Mouse (Mus musculus) thymus, postnatal 0 days (tissue): ENCODE measurements around the gene Wdfy1. TPM values are rescaled to one million over a fixed set of nuclear protein-coding genes. Genes with fewer than 3 reads are reported as not detected.

Experiments
- DNase-seq: peaks from one replicate; pipeline ENCODE4 v3.0.0-alpha.2; 2015; ENCODE audit warnings: low spot score
- polyA plus RNA-seq: library from polyadenylated mRNA; unstranded; fragments of >200 nt; fragmentation: Nextera tagmentation; extraction: Ambion mirVana; gene quantifications from 2 replicates; pipeline ENCODE4 v1.2.1, GENCODE M21; 2015

Gene Wdfy1
- polyA plus RNA-seq, 1 experiment from 2014 or later, result 18.5 TPM

DNA sequence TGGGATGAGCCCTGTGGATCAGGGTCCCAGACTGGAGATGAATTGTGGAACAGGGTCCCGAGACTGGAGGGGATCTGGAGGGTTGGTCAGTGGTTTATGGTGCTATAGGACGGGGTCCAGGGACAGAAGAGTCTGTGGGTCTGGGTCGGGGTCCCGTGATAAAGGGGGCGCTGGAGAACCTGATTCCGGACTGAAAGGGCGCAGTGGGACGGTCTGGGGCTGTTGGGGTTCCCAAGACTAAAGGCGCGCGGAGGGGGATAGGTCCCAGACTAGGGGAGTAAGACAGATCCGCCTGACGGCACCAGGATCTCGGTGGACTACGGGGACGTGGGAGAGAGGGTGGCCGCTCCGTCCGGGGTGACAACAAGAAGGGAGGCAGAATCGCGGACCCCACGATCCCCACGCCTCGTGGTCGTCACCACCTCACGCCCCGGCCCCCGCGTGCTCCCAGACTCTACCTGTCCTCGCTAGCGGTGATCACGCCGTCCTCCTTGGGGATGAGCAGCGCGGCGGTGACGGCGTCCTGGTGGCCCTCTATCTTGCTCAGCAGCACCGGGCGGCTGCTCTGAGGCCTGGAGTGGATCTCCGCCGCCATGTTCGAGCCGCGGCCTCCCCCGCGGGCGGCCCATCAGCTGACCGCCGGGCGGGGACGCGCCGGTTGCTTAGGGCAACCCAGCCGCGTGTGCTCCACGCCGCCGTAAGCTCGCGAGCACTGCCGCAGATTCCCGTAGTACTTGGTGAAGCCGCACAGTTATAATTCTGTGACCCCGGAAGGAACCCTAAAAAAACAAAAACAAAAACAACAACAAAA is 14.6 kb downstream of the Wdfy1 start:
- peak; percentile 73 for DNase-seq

DNA sequence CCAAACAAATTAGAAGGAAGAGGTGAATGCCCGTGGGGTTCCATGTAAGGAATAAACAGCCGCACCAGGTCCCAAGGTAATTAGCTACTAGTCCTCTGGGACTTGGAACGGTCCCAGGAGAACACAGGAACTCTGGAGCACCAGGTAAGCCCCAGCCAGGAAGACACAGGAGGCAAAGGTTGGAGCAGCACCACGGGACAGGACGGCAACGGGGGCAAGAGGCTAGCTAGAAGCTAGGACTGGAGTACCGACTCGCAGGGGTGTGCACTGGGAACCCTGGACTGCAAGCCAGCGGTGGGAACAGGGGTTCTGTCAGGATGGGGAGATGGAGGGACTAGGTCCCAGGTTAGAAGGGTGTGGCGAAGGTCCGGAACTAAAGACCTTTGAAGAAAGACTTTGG is 15.3 kb downstream of the Wdfy1 start:
- no peak for DNase-seq

DNA sequence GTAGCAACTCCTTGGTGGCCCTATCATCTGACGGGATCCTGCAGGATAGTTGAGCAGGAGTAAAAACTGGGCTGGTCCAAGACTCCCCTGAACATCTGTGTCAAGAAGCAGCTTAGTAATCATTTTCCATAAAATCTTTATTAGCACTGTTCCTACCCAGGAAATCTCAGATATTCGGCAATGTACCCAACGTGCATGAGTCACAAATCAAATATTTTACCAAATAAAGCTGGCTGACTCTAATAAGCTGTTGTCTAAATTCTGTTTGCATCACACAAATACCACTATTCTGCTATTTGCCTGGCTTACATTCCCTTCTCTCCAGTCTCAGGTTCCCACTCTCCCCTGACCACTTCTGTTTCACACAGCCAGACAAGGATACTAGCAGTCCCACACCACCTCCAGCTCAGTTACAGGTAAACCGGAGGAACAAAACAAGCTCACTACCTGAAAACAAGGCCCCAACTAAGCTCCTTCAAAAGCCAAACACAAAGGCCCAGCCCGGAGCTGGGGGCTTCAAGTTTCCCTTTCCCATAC is 16.4 kb downstream of the Wdfy1 start:
- DNase-seq, result no peak

DNA sequence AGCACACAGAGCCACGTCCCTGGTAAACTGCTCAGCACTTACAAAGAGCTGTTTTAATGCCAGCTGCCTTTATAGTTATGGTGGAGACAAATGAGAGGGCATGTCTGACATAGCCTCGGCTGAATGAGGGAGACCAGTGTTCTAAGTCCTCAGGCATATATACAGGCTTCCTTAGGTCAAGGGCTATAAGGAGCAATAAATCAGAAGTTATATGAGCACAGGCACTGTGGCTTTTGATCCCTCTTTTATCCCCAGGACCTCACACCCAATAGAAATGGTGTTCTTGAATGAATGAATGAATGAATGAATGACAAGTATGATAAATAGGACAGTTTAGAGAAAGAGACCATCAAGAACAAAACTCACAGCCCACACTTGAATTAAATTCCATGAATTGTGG is 16.9 kb downstream of the Wdfy1 start:
- no peak for DNase-seq

DNA sequence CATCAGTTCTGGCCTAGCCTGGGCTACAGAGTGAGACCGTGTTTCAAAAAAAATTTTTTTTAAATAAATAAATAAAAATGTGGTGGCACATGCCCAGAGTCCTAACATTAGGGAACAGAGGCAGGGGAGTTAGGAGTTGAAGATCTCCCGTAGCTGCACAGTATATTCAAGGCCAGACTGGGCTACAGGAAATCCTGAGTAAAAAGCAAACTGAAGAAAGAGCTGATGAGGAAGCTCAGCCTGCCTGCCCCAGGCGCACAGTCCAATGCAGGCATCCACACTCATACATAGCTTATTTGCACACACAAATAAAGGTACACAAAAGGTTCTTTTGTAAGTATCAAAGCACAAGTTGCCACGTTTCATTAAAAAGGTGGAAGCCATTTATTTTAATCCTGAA is 18.3 kb downstream of the Wdfy1 start:
- no peak for DNase-seq

DNA sequence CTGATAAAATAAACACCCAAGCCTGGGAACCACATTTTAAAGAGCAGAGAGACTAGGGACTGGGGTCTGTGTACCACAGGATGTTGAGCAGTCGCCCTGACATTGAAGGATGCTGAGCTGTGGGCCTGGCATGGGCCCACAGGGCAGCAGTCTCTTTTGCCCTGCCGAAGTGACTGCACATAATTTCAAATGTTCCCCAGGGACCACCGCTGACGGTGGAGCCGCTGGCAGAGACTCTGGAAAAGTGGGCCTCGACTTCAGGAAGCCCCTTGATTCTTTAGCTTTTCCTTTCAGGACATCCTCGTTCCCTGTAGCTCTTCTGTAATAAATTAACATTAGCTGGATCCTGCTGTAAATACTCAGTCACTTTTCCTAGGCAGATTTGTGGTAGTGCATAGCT is 18.8 kb downstream of the Wdfy1 start:
- DNase-seq, result no peak

DNA sequence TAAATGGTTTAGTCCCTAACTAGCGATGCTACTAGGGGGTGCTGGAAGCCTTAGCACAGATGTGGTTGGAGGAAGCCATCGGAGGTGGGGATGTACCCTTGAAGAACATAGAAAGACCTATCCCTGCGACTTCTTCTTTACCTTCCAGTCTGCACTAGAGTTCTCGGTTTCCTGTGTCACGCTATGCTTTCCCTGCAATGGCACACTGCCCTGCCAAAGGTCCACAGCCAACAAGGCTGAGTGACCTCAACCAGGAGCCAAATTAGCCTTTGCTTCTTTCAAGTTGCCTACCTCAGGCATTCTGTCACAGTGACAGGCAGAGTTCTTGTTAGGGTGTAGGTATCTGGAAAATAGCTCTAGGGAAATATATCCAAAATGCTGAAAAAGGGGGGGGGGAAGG is 19.5 kb downstream of the Wdfy1 start:
- no peak for DNase-seq

DNA sequence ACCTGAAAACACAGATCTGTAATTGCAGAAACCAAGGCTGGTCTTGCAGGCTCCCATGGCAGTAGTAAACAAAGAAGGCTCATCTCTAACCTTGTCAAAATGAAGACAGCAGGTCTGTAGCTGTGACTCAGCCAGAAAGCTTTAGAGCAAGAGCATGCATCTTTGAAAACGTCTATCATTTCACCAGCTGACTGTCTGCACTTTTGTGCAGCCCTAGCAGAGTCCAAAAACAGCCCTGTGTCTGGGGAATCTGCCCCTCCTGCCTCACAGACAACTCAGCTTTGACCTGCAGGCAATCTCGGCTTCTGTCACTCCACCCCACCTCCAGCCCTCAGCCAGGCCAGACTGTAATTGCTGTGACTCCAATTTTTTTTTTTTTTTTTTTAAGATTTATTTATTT is 20.6 kb downstream of the Wdfy1 start:
- no peak for DNase-seq

DNA sequence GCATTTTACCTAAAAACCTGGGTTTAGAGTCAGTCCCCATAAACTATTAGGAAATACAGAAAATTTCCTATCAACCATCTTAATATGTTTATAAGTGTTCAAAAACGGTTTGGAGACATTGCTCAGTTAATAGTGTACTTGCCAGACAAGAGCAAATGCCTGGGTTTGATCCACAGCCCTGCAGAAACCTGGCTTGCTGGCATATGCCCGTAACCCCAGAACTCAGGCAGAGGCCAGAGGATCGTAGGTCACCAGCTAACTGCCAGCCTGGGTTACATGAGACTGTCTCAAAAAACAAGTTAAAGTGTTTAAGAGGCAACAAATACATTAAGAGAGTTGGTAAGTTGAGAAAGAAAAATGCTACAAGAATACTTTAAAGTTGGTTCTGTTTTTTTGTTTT is 21.0 kb downstream of the Wdfy1 start:
- no peak for DNase-seq

DNA sequence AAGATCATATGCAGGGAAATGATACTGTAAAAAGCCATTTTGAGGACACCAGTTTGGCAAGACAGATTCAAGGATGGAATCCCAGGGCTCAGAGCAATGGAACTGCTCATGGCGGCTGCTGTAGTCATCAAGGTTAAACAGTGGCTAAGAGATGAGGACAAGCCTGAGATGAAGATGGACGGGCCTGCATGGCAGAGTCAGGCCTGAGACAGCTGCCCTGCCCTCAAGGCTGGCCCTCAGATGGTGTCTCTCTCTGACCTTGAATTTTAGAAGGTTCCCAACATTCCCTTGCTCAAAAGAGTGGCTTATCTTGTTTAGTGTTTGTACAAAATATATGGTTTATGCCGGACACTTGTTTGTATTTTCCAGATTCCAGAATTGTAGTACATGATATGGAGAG is 22.5 kb downstream of the Wdfy1 start:
- DNase-seq, result no peak

DNA sequence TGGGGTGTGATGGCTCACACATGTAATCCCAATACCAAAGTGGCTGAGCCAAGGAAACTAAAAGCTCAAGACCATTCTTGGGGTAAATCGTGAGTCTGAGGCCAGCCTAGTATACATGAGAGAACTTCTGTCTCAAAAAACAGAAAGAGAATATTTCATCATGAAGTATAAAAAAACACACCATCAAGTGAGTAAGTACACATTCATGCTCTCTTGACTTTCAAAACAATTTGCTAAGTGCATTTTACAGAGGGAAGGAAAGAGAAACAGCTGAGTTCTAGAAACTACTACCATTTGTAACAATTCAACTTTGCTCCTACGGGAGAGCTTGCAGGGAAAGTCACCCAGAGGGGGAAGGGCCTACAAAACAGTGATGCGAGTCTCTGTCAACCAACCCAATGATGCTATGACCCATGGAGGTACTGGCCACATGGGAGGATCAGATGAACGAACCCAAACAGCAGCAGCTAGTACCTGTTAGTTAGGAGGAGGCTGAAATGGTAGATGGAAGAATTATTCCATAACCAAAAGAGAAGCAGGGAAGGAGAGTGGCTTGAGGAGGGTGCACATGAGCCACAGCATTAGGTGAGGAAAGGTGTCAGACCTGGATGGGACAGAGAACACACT is 23.1 kb downstream of the Wdfy1 start:
- no peak for DNase-seq

DNA sequence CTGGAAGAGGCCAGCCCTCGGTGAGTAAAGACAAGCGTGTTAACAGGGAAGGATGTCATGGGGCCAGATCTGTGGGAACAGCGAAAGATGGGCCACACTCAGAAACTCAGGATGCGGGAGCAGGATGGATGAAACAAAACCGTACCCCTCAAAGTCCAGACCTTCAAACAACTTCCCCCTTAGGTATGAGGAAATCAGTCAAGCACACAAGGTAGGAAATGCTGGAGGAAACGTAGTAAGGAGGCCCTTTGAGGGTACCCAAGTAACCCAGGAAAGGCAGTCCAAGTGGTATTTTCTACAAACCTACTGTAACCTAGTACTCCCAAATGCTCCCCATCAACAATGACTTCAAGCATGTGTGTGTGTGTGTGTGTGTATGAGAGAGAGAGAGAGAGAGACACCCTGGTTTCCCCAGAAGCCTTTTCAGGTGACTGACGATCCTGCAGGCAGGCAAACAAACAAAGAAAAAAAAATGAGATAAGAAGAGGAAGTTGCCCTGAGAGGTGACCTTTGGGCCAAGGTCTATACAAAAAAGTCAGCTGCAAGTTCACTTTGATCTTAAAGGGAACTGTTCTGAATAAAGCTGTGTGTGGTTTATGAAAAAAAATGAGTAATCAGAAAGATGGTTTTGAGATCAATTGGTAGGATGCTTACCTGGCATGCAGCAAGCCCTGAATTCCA is 23.8 kb downstream of the Wdfy1 start:
- DNase-seq, result no peak

DNA sequence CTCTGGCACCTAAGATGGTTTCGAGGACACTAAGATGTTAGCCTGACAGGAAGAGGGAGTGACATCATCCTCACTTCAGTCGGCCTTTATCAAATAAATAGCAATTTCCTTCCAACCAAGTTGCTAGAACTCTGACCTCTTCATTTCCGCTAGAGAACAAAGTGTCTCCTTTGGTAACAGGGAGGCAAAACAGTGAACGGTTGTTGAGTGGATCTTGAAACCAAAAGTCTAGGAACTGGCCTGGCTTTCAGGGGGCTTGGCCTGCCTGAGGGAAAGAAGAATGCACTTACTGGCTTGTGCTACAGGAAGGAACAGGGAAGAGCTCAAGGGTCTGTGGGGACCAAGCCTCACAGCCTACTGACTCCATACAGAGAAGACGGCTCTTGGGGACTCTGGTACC is 24.8 kb downstream of the Wdfy1 start:
- DNase-seq, result no peak

DNA sequence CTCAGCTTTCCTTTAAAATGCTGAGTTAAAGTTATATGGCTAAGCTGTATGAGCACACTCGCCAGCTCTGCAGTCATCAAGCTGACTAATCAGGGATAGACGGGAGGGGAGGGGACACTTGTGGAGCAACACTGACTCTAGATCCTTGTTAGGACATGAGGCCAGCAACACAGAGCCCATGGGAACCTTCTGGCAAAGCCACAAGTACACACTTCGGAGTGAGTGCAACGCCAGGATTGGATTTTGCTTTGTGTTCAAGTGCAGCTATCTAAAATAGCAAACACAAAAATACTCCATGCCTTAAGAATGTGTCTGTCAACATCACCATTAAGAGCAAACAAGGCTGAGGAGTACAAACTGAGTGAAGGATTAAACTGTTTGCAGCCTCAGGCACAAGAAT is 29.9 kb downstream of the Wdfy1 start:
- DNase-seq, result no peak

DNA sequence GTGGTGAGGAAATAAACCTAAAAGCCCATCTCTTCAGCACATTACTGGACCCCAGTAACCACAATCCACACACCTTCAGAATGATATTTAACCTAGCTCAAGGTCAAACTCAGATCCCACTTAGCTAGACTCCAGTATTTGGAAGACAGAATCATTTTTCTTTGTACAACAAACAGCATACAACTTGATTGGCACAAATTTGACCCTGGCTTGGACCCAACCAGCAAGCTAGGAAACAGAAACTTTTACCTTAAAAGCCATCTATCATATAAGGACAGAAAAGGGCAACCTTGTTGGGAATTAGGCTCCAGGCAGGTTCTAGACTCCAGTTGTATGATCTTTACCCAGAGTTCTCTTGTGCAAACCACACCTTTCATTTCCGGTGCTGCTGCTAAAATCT is 32.6 kb downstream of the Wdfy1 start:
- no peak for DNase-seq

DNA sequence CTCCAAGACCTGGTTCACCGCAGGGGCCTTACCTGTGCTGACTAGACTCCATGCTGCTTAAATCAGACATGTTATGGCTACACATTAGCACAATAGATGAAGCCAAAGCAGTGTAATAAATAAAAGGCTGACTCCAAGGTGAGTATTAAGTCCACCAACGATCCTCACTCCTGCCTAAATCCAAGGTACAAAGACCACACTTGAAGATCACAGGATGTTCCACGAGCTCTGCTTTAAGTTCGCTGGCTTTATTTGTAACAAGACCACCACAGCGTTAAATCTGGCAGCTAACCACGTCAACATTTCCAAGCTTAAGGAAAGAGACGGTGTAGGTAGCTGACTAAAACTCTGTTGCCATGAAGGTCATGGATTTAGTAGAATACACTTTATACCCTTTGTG is 33.0 kb downstream of the Wdfy1 start:
- no peak for DNase-seq

DNA sequence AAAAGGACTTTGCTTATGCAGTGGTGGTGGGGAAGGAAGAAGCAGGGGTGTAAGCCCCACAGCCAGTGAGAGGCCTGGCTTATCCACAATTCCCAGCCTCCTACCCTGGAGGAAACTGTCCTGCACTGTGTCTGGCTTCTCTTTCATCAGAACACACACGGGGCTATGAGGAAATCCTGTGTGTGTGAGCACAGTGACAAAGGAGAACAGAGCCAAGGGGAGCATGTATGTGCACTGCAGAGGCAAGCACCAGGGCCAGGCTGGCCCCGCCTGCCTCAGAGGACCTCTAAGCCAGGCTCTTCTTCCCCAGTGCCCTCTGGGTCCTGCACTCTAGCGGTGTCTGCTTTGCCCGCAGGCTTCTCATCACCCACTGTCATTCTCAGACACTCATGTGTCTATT is 34.9 kb downstream of the Wdfy1 start:
- DNase-seq, result no peak

DNA sequence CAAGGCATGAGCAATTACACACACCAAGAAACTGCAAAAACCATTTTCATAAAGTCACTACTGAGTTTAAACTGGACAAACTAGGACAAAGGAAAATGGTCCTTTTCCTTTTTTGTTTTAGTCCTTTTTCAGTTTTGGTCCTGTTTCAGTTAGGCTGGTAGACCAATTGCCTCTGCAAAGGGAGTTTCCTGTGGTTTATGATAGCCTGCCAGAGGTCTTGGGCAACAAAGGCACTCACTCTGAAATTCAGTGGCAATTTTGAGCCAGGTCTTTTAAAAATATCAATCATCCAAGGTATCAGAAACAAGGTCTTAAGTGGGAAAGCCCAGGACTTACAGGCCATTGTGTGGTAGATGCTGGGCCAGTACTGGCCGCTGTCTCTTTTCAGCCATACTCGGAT is 36.2 kb downstream of the Wdfy1 start:
- DNase-seq, result no peak

DNA sequence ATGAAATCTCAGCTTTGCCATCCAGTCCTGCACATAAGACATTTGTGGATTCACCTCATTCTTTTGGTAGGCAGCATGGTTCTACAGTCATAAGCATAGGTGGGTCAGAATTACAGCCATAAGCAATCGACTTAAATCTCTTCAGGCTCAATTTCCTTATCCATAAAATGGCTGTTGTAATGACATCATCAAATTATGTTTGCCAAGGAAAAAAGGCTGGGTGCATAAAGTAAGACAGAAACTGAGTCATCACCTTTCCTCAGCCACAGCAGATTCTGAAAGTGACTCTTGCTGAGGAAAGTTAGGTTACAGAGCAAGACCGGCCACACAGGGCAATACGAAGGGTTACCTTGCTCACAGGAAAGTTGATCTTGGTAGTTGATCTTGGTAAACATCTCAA is 39.5 kb downstream of the Wdfy1 start:
- no peak for DNase-seq

DNA sequence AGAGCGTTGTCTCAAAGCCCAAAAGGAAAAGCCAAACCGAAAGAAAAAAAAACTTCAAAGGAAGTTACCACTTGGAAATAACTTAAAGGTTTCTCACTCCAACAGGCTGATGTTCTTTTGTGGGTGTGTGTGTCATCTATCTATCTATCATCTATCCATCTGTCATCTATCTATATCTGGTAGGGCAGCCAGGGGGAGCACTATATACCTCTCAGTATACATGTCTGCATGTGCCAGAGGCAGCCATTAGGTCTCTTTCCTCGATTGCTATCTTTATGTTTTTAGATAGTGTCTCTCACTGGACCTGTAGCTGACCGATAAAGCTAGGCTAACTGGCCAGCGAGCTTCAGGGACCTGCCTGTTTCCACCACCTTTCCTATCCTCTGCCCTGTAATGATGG is 41.1 kb downstream of the Wdfy1 start:
- no peak for DNase-seq

DNA sequence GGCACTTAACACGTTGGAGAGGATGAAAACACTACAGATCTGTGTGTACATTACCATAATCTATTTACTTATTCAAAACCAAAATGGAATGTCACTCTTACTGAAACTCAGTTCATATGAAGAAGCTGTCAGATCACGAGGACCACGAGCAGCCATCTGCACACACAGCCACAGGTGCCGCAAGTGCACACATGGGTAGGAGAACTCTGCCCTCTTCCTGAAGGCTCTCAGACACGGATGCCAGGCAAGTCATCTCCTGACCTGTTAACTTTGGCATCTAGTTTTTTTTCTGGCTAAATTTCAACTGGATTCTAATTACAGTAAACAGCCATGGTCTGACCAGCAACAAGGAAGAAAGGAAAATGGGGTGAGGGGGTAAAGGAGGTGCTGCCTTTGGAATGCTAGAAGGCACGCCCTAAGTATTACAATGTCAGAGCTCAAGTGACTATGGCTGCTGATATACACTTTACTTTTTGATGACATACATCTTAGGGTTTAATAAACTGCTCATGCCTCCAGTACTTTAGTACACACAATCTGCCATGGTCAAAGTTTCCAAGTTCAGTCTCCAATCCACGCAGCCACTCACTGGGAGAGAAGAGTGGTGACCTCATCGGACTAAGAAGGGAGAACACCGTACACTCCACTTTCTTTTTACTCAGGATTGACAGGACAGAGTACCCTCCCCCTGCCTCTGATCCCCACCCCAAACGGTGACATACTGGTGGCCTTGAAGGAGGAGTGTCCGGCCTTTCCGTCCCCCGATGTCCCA is 61.6 kb downstream of the Wdfy1 start:
- no peak for DNase-seq

DNA sequence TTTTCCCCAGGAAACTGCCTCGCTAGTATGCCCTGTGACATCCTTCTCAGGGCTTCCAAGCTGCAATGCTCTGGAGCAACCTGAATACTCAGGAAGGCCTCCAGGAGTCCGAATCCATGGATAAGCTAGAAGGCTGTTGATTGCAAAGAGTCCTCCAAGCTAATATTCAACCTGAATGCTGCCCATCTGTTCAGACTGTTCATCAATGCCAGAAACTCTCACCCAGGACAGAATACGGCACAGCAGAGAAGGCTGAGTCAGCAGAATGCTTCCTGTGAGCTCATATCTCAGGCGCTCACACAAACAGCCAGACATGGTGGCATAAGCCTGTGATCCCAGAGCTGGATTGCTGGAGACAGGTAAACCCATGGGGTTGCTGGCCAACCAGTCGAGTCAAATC is 62.9 kb downstream of the Wdfy1 start:
- DNase-seq, result no peak
